Mouse (Mus musculus) bone marrow macrophage, adult 2 months (primary cell): ENCODE results near the gene Zmym5. TPM values are rescaled to one million over a fixed set of nuclear protein-coding genes. Genes with fewer than 3 reads are reported as not detected.
A peak's percentile ranks its signal among the peaks of the same experiment; 100 is the strongest.
"Not testable (repeated sequence)": the region's sequence is repeated elsewhere in the genome, so short reads cannot be mapped to it uniquely, and the experiment has no call there.

Experiments
- H3K27ac ChIP-seq: 2 replicates; pipeline ENCODE4 v1.5.1; 2012; ENCODE audit warnings: low read depth, low read length; ENCODE audit not compliant: insufficient read depth
- H3K4me1 ChIP-seq: 2 replicates; pipeline ENCODE4 v1.6.1; 2012; ENCODE audit warnings: low read length; ENCODE audit not compliant: control insufficient read depth, insufficient read depth
- H3K4me3 ChIP-seq: 2 replicates; pipeline ENCODE4 v1.5.1; 2012; ENCODE audit warnings: mild to moderate bottlenecking, low read length, moderate library complexity; ENCODE audit not compliant: insufficient read depth
- CTCF ChIP-seq: IDR thresholded peaks from 2 replicates; pipeline ENCODE4 v1.5.1; 2012; ENCODE audit warnings: low read depth, mild to moderate bottlenecking, low read length, moderate library complexity
- POLR2A ChIP-seq: IDR thresholded peaks from 2 replicates; pipeline ENCODE4 v1.6.1; 2012; ENCODE audit warnings: mild to moderate bottlenecking, low read depth, low read length, borderline replicate concordance
- polyA plus RNA-seq: library from polyadenylated mRNA; stranded (reverse); fragments of >200 nt; gene quantifications from 2 replicates; pipeline ENCODE4 v1.2.4, GENCODE M21; 2012; ENCODE audit not compliant: missing spikeins, insufficient read depth, insufficient read length

Zmym5 gene
- polyA plus RNA-seq, 1 experiment, result 38.7 TPM

DNA sequence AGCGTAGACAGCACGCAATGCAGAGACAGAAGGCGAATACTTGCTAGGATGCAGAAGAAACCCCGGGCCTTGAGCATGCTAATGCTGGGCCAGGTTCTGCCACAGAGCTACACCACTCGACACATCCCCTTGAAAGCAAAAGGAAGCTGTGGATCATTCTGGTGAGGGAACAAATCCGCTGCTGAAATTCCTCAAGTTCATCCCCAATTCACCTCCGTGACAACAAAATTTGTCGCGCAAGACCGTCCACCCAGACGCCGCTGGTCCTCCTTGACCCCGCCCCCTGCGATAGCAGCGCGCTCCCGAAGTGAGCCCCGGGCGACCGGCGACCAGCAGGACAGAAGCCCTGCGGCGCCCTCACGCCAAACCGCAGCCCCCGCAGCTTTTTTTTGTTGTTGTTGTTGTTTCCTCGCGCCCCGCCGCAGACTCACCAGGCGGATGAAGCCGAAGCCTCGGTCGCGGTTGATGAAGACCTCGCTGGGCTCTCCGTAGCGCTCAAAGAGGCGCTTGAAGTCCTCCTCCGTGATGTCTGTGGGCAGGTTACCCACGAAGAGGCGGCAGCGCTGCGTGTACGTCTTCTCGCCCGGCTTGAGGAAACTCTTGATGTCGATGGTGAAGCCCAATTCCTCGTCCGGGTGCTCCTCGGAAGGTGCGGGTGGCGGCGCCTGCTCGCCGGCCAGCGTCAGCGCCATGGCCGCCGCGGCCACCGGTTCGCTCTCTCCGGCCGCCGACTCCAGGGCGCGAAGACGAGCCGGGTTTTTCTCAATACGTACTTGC is 34.0 kb downstream of the Zmym5 start:
- TF ChIP-seq POLR2A (no peak), CTCF (no peak)
- H3K4me3 ChIP-seq, result peak overlapping the region; percentile 97
- peak overlapping the region; percentile 89 for H3K27ac ChIP-seq
- peaks cover 15% of the 10 kb centered on the region for H3K4me1 ChIP-seq

DNA sequence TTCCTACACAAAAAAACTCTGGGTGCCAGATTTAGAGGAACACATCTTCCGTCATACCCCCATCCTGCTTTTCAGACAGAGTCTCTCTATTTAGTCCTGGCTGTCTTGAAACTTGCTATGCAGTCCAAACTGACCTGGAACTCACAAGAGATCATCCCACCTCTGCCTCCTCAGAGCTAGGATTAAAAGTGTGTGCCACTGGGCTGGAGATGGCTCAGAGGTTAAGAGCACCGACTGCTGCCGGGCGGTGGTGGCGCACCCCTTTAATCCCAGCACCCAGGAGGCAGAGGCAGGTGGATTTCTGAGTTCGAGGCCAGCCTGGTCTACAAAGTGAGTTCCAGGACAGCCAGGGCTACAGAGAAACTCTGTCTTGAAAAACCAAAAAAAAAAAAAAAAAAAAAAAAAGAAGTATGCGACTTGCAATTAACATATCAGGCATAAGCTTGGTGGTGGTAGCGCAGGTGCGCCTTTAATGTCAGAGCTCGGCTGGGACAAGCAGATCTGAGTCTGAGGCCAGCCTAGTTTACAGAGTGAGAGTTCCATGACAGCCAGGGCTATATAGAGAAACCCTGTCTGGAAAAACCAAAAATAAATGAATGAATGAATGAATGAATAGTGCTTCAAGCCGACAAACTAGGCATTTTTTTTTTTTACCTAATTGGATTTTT is 34.8 kb downstream of the Zmym5 start:
- H3K4me1 ChIP-seq, result peaks cover 15% of the 10 kb centered on the region
- TF ChIP-seq POLR2A (no peak), CTCF (no peak)

DNA sequence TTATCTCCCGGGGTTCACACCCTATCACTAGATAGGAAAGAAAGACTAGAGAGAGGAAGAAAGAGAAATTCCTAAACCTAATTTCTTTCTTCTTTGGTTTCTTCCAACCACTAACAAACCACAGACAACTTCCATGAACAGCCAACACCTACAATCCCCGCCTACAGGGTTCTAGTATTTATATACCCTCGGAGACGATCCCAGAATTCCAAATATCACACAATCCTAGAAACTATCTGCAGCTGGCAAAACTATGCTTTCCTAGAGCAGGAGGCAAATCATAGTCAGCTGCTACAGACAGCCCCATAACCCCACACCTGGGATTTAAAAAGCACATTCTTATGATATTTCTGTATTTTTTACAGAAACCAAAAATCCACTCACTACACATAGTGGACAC is 36.1 kb downstream of the Zmym5 start:
- Histone ChIP-seq H3K4me3 (no peak overlapping the region), H3K4me1 (peaks cover 15% of the 10 kb centered on the region), H3K27ac (no peak overlapping the region)
- no peak for TF ChIP-seq CTCF
- no peak for TF ChIP-seq POLR2A

More for the DNA sequence above, 34.8 kb downstream of the Zmym5 start:
- peak overlapping the region; percentile 97 for H3K4me3 ChIP-seq
- no peak overlapping the region for H3K27ac ChIP-seq

DNA sequence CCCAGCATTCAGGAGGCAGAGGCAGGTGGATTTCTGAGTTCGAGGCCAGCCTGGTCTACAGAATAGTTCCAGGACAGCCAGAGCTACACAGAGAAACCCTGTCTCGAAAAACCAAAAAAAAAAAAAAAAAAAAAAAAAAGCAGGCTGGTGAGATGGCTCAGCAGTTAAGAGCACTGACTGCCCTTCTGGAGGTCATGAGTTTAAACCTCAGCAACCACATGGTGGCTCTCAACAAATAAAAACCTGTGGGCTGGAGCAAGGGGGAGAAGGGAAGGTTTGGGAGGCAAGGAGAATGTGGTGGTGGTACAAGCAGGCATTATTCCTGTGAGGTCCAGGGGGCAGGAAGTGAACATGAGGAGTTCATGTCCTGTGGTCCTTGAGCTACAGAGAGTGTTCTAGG is 45.1 kb downstream of the Zmym5 start:
- H3K27ac ChIP-seq, H3K4me3 ChIP-seq: not testable (repeated sequence)
- H3K4me1 ChIP-seq, result peaks cover 16% of the 10 kb centered on the region

DNA sequence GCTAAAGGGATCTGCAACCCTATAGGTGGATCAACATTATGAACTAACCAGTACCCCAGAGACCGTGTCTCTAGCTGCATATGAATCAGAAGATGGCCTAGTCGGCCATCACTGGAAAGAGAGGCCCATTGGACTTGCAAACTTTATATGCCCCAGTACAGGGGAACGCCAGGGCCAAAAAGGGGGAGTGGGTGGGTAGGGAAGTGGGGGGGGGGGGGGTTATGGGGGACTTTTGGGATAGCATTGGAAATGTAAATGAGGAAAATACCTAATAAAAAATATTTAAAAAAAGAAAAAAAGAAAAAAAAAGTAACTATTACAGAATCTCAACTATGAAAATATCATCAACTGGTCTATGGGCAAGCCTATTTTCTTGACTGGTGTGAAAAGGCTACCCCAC is 46.4 kb downstream of the Zmym5 start:
- not testable (repeated sequence) for H3K4me3 ChIP-seq, H3K27ac ChIP-seq
- H3K4me1 ChIP-seq, result peaks cover 16% of the 10 kb centered on the region

DNA sequence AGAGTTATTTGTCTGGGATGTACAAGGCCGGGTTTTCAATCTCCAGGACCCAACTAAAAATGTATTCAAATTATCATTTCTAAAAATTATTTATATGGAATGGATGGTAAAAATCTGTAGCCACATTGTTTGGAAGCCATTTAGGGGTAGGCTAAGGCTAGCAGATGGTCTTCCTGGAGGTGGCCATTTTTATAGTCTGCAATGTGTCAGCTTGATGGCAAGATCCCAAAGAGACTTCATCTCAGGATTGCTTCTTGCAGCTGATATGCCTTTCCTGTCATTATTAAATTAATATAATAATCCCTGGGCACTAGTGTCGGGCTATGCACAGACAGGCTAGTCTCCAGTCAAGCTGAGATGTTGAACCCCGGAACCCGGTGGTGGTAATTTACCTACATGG is 60.2 kb downstream of the Zmym5 start:
- Histone ChIP-seq H3K4me1 (no peaks in the 10 kb centered on the region), H3K4me3 (no peak overlapping the region), H3K27ac (no peak overlapping the region)
- TF ChIP-seq POLR2A (no peak), CTCF (no peak)

Other genes starting within 250 kb of the Zmym5 start
- gene Cenpj, start 236.3 kb downstream of the Zmym5 start, polyA plus RNA-seq, result 9.6 and 17.0 TPM in 2 replicates
- 38.3 and 43.7 TPM in 2 replicates for gene Parp4, start 236.1 kb downstream of the Zmym5 start, polyA plus RNA-seq
- gene Mphosph8, start 143.5 kb downstream of the Zmym5 start, polyA plus RNA-seq, result 20.7 and 22.0 TPM in 2 replicates
- gene Pspc1, start 33.4 kb downstream of the Zmym5 start, polyA plus RNA-seq, result 15.5 and 19.7 TPM in 2 replicates
- 39.2 and 48.7 TPM in 2 replicates for gene Zmym2, start 74.9 kb upstream of the Zmym5 start, polyA plus RNA-seq
- not detected in 2 replicates for gene Gja3, start 246.4 kb upstream of the Zmym5 start, polyA plus RNA-seq